Mouse (Mus musculus) neural tube, embryonic 14.5 days (tissue): ENCODE data around the gene Tapbpl. TPM values are rescaled to one million over a fixed set of nuclear protein-coding genes. Genes with fewer than 3 reads are reported as not detected.
"Not testable (repeated sequence)": the region's sequence is repeated elsewhere in the genome, so short reads cannot be mapped to it uniquely, and the experiment has no call there.

Experiments
- ATAC-seq: fragments of 200-750 bp; cut with Nextera tagmentation; 2 replicates; pipeline ENCODE4 v1.8.0; 2017; ENCODE audit warnings: low read depth, mild to moderate bottlenecking, moderate TSS enrichment, moderate library complexity
- H3K27ac ChIP-seq: fragments of 300-500 bp; sonication (generic); 2 replicates; pipeline ENCODE4 v1.5.1; 2014; ENCODE audit warnings: low read depth, mild to moderate bottlenecking, control low read depth, low read length, moderate library complexity, mixed read lengths
- H3K27me3 ChIP-seq: fragments of 300-500 bp; sonication (generic); 2 replicates; pipeline ENCODE4 v1.6.1; 2014; ENCODE audit warnings: low read length; ENCODE audit not compliant: control insufficient read depth, insufficient read depth
- H3K36me3 ChIP-seq: fragments of 300-500 bp; sonication (generic); 2 replicates; pipeline ENCODE4 v1.6.1; 2014; ENCODE audit warnings: low read length, mixed read lengths; ENCODE audit not compliant: control insufficient read depth, insufficient read depth
- H3K4me1 ChIP-seq: fragments of 300-500 bp; sonication (generic); 2 replicates; pipeline ENCODE4 v1.6.1; 2014; ENCODE audit warnings: low read length; ENCODE audit not compliant: control insufficient read depth, insufficient read depth
- H3K4me2 ChIP-seq: fragments of 300-500 bp; sonication (generic); 2 replicates; pipeline ENCODE4 v1.6.1; 2014; ENCODE audit warnings: mild to moderate bottlenecking, low read depth, low read length, control low read depth
- H3K4me3 ChIP-seq: fragments of 300-500 bp; sonication (generic); 2 replicates; pipeline ENCODE4 v1.5.1; 2014; ENCODE audit warnings: low read depth, low read length, control low read depth, mixed read lengths
- H3K9ac ChIP-seq: fragments of 300-500 bp; sonication (generic); replicated peaks from 2 replicates; pipeline ENCODE4 v1.6.1; 2014; ENCODE audit warnings: low read depth, mild to moderate bottlenecking, control low read depth, low read length, mixed read lengths
- H3K9me3 ChIP-seq: fragments of 300-500 bp; sonication (generic); 2 replicates; pipeline ENCODE4 v1.6.1; 2016; ENCODE audit warnings: low read length; ENCODE audit not compliant: control insufficient read depth
- WGBS: fragments of 180-500 bp; shearing (Covaris S2); extraction: QIAGEN DNeasy Blood & Tissue Kit; methylation state at CpG from one replicate; pipeline ENCODE4 v1.1.7; 2014; 5-methylcytosine and 5-hydroxymethylcytosine counted together
- polyA plus RNA-seq: library from polyadenylated mRNA; unstranded; fragments of >200 nt; fragmentation: Nextera tagmentation; extraction: Ambion mirVana; gene quantifications from 2 replicates; pipeline ENCODE4 v1.2.1, GENCODE M21; 2014

The Tapbpl gene
- polyA plus RNA-seq = 5.0 and 5.1 TPM in 2 replicates

GRCm38 (mm10) chr6:125231117-125232044, at the start of gene Tapbpl:
TSS of gene Tapbpl (minus strand) at chr6:125231860.
- H3K4me1 ChIP-seq = peaks cover 12% of the 10 kb centered on the region
- no peaks in the 10 kb centered on the region for H3K27me3 ChIP-seq
- H3K4me2 ChIP-seq = peak within 1 kb of the TSS; percentile 85
- H3K27ac ChIP-seq = peak within 1 kb of the TSS; percentile 52
- H3K9ac ChIP-seq = peak within 1 kb of the TSS; percentile 61
- H3K36me3 ChIP-seq = no peaks in the 10 kb centered on the region
- peak within 1 kb of the TSS; percentile 34 for H3K4me3 ChIP-seq
- 11% methylated on average over 16 of the region's 16 CpGs for WGBS
- no peaks in the 10 kb centered on the region for H3K9me3 ChIP-seq
- ATAC-seq = peak; percentile 83

- Histone ChIP-seq H3K9ac (no peak overlapping the region), H3K4me2 (no peak overlapping the region), H3K9me3 (no peaks in the 10 kb centered on the region), H3K27ac (no peak overlapping the region), H3K4me1 (no peaks in the 10 kb centered on the region), H3K4me3 (no peak overlapping the region), H3K36me3 (no peaks in the 10 kb centered on the region), H3K27me3 (no peaks in the 10 kb centered on the region)
- no peak for ATAC-seq
- 63% methylated on average over 8 of the region's 8 CpGs for WGBS
These were observed 48.1 kb upstream of the Tapbpl start for GRCm38 (mm10) chr6:125279729-125280128.

GRCm38 (mm10) chr6:125274841-125275563, 43.3 kb upstream of the Tapbpl start:
- Histone ChIP-seq H3K4me3 (no peak overlapping the region), H3K4me2 (no peak overlapping the region)
- no peak for ATAC-seq

GRCm38 (mm10) chr6:125272228-125272785, 40.6 kb upstream of the Tapbpl start:
- ATAC-seq = no peak
- Histone ChIP-seq H3K27ac (no peak overlapping the region), H3K27me3 (no peaks in the 10 kb centered on the region), H3K36me3 (no peaks in the 10 kb centered on the region), H3K9me3 (no peaks in the 10 kb centered on the region), H3K4me3 (no peak overlapping the region), H3K9ac (no peak overlapping the region), H3K4me1 (no peaks in the 10 kb centered on the region), H3K4me2 (no peak overlapping the region)
- WGBS = 81% methylated on average over 10 of the region's 10 CpGs

More at GRCm38 (mm10) chr6:125274841-125275563, 43.3 kb upstream of the Tapbpl start:
- no peaks in the 10 kb centered on the region for H3K9me3 ChIP-seq
- no peak overlapping the region for H3K27ac ChIP-seq
- no peaks in the 10 kb centered on the region for H3K36me3 ChIP-seq
- H3K27me3 ChIP-seq = no peaks in the 10 kb centered on the region
- no peaks in the 10 kb centered on the region for H3K4me1 ChIP-seq
- 62% methylated on average over 15 of the region's 15 CpGs for WGBS
- H3K9ac ChIP-seq = no peak overlapping the region

- Histone ChIP-seq H3K9me3 (no peaks in the 10 kb centered on the region), H3K4me3 (no peak overlapping the region), H3K36me3 (no peaks in the 10 kb centered on the region), H3K27ac (no peak overlapping the region), H3K4me1 (no peaks in the 10 kb centered on the region), H3K9ac (no peak overlapping the region), H3K4me2 (no peak overlapping the region), H3K27me3 (no peaks in the 10 kb centered on the region)
- ATAC-seq = peak; percentile 92
- WGBS = 22% methylated on average over 17 of the region's 17 CpGs
These were observed 40.0 kb upstream of the Tapbpl start for GRCm38 (mm10) chr6:125271455-125272227.

- Histone ChIP-seq H3K36me3 (no peaks in the 10 kb centered on the region), H3K27me3 (no peaks in the 10 kb centered on the region)
- ATAC-seq = no peak
These were observed 37.1 kb upstream of the Tapbpl start for GRCm38 (mm10) chr6:125268799-125269198.

GRCm38 (mm10) chr6:125267469-125267868, 35.8 kb upstream of the Tapbpl start:
- 81% methylated on average over 3 of the region's 3 CpGs for WGBS
- no peaks in the 10 kb centered on the region for H3K4me1 ChIP-seq
- no peak overlapping the region for H3K4me3 ChIP-seq
- H3K4me2 ChIP-seq = no peak overlapping the region
- H3K9ac ChIP-seq = no peak overlapping the region
- no peak overlapping the region for H3K27ac ChIP-seq
- no peaks in the 10 kb centered on the region for H3K27me3 ChIP-seq
- H3K36me3 ChIP-seq = no peaks in the 10 kb centered on the region
- no peak for ATAC-seq
- H3K9me3 ChIP-seq = no peaks in the 10 kb centered on the region

More at GRCm38 (mm10) chr6:125268799-125269198, 37.1 kb upstream of the Tapbpl start:
- no peak overlapping the region for H3K4me2 ChIP-seq
- H3K9me3 ChIP-seq = no peaks in the 10 kb centered on the region
- no peak overlapping the region for H3K4me3 ChIP-seq
- no peak overlapping the region for H3K9ac ChIP-seq
- no peak overlapping the region for H3K27ac ChIP-seq
- H3K4me1 ChIP-seq = no peaks in the 10 kb centered on the region
- 53% methylated on average over 6 of the region's 6 CpGs for WGBS

- not testable (repeated sequence) for H3K9me3 ChIP-seq, H3K27me3 ChIP-seq, H3K4me2 ChIP-seq, H3K4me1 ChIP-seq, H3K36me3 ChIP-seq, H3K4me3 ChIP-seq, H3K9ac ChIP-seq, ATAC-seq, H3K27ac ChIP-seq
- 65% methylated on average over 6 of the region's 6 CpGs for WGBS
These were observed 34.9 kb upstream of the Tapbpl start for GRCm38 (mm10) chr6:125266600-125266999.
